Comparison of ENCODE assay signal across 8 mouse cellular contexts in genomic region chr17:3326148-3326902, GRCm38 (mm10). TPM values are rescaled to one million over a fixed set of nuclear protein-coding genes. Genes with fewer than 3 reads are reported as not detected.
A peak's percentile ranks its signal among the peaks of the same experiment; 100 is the strongest.
DNase-seq lines count a peak whose midpoint lies in the region; ATAC-seq and TF ChIP-seq lines count a peak whose summit lies in the region.

Gene Tiam2 (plus strand): TSS chr17:3326573.

- dilution Hi-C loops in CH12.LX (cut with MboI; ENCODE audit: extremely low pct_ligation_motif_present, extremely low pct_unique_long_range_greater_than_20kb, low sequenced_read_pairs), result no loop called here

- TF ChIP-seq RAD21 in CH12.LX (IDR thresholded peaks at IDR 0.05; ENCODE audit: low read depth, low read length), result no peak

- H3K4me2 ChIP-seq in CH12.LX (ENCODE audit: insufficient read depth, low read depth, poor library complexity, severe bottlenecking), result peak within 1 kb of the TSS; percentile 53

- H3K9ac ChIP-seq in CH12.LX (ENCODE audit: insufficient read depth, low read depth), result peak within 1 kb of the TSS; percentile 51

- TF ChIP-seq CTCF in CH12.LX (conservative IDR thresholded peaks at IDR 0.05 in 1 of 2, IDR thresholded peaks at IDR 0.05 in 1 of 2; ENCODE audit: low read depth in 2 of 2, low read length in 2 of 2), result no peak
- TF ChIP-seq CTCF in small intestine, adult 2 months (IDR thresholded peaks at IDR 0.05; ENCODE audit: extremely low read depth, insufficient read length, insufficient replicate concordance, low read depth, low read length), result no peak

- in situ Hi-C loops in CH12.LX (cut with MboI; ENCODE audit: low pct_ligation_motif_present, low pct_unique_long_range_greater_than_20kb, low sequenced_read_pairs), result no loop called here

- H3K9me3 ChIP-seq in CH12.LX (replicated peaks; ENCODE audit: low read length), result no peaks in the 10 kb centered on the region
- no peaks in the 10 kb centered on the region for H3K9me3 ChIP-seq in forebrain, embryonic 10.5 days

- H3K36me3 ChIP-seq in CH12.LX (replicated peaks in 1 of 2; ENCODE audit: control insufficient read depth in 1 of 2, insufficient read depth in 1 of 2, low read length in 1 of 2) (no peaks in the 10 kb centered on the region), macrophage (ENCODE audit: inconsistent target) (no peaks in the 10 kb centered on the region)
- no peaks in the 10 kb centered on the region for H3K36me3 ChIP-seq in forebrain, embryonic 10.5 days (replicated peaks)
- H3K36me3 ChIP-seq in small intestine, adult 2 months (ENCODE audit: control insufficient read depth, insufficient read depth, low read length), result no peaks in the 10 kb centered on the region

- no peak for TF ChIP-seq EP300 in CH12.LX (IDR thresholded peaks at IDR 0.05; ENCODE audit: low read length)

- DNase-seq in CH12.LX (ENCODE audit: extremely low read depth), result peak; percentile 60
- peak; percentile 68 to 70 for DNase-seq in adrenal gland, adult 18-20 months (ENCODE audit: low spot score in 2 of 2)
- peak; percentile 80 for DNase-seq in forebrain, embryonic 10.5 days (ENCODE audit: extremely low spot score, low spot score)
- DNase-seq in left cerebral cortex, adult 8-10 months (ENCODE audit: low spot score in 2 of 2), result no peak
- DNase-seq in right cerebral cortex, postnatal 14 days, result no peak

- peaks cover 5 to 23% of the 10 kb centered on the region in 2 experiments for H3K4me1 ChIP-seq in CH12.LX (ENCODE audit: control insufficient read depth in 1 of 2, insufficient read depth in 2 of 2)
- peaks cover 21% of the 10 kb centered on the region for H3K4me1 ChIP-seq in forebrain, embryonic 10.5 days
- H3K4me1 ChIP-seq in small intestine, adult 2 months (ENCODE audit: control insufficient read depth, insufficient read depth, insufficient read length, low read length), result peaks cover 3% of the 10 kb centered on the region; the same call in 1 of the 2 replicates

- no peak within 1 kb of the TSS for H3K27ac ChIP-seq in CH12.LX (ENCODE audit: insufficient read depth, low read depth)
- peak within 1 kb of the TSS; percentile 66; the same call in 1 of the 2 replicates for H3K27ac ChIP-seq in forebrain, embryonic 10.5 days
- no peak within 1 kb of the TSS for H3K27ac ChIP-seq in macrophage
- 0 out of 2 replicates have a peak within 1 kb of the TSS, but pooled peaks have one; percentile 12 for H3K27ac ChIP-seq in small intestine, adult 2 months (ENCODE audit: insufficient read depth, low read depth, low read length)

- TF ChIP-seq POLR2A in CH12.LX (IDR thresholded peaks at IDR 0.05; ENCODE audit: low read depth, low read length), result peak; percentile 67
- no peak for TF ChIP-seq POLR2A in small intestine, adult 2 months (IDR thresholded peaks at IDR 0.05; ENCODE audit: low read depth, low read length)

- ATAC-seq in hematopoietic stem cell, adult 5-6 weeks (replicated peaks in 1 of 2; ENCODE audit: insufficient read depth in 1 of 2, low FRiP score in 2 of 2, low TSS enrichment in 1 of 2, low read depth in 1 of 2, poor library complexity in 2 of 2, severe bottlenecking in 2 of 2), result peak; percentile 65

- WGBS in forebrain, embryonic 10.5 days, result under 1% methylated on average over 55 of the region's 55 CpGs
- WGBS in macrophage (ENCODE audit: missing documents), result 2% methylated on average over 54 of the region's 55 CpGs
- WGBS in small intestine, adult 2 months, result under 1% methylated on average over 54 of the region's 55 CpGs

- peaks cover 9% of the 10 kb centered on the region for H3K27me3 ChIP-seq in CH12.LX (replicated peaks)
- H3K27me3 ChIP-seq in forebrain, embryonic 10.5 days (ENCODE audit: poor library complexity, severe bottlenecking), result peaks cover 85% of the 10 kb centered on the region
- H3K27me3 ChIP-seq in small intestine, adult 2 months (ENCODE audit: control insufficient read depth, insufficient read depth, low read length), result no peaks in the 10 kb centered on the region

- H3K79me2 ChIP-seq in CH12.LX (replicated peaks; ENCODE audit: control insufficient read depth, extremely low read depth, insufficient read depth, poor library complexity, severe bottlenecking) (no peaks in the 10 kb centered on the region), macrophage (ENCODE audit: inconsistent target) (no peaks in the 10 kb centered on the region)

- H3K4me3 ChIP-seq in CH12.LX (replicated peaks in 1 of 3; ENCODE audit: low read depth in 2 of 3, low read length in 2 of 3, poor library complexity in 1 of 3), result peak within 1 kb of the TSS; percentile 48 to 67 (median 55)
- peak within 1 kb of the TSS; percentile 65 for H3K4me3 ChIP-seq in forebrain, embryonic 10.5 days
- peak within 1 kb of the TSS; percentile 20; the same call in 1 of the 2 replicates for H3K4me3 ChIP-seq in macrophage (ENCODE audit: inconsistent target)
- peak within 1 kb of the TSS; percentile 74 for H3K4me3 ChIP-seq in small intestine, adult 2 months (ENCODE audit: low read depth, low read length)

TF ChIP-seq in CH12.LX, 34 proteins besides CTCF, POLR2A, EP300 and RAD21:
- TF ChIP-seq BHLHE40 (IDR thresholded peaks at IDR 0.05; ENCODE audit: low read depth, low read length), result no peak
- TF ChIP-seq IRF4 (IDR thresholded peaks at IDR 0.05; ENCODE audit: low read depth, low read length), result 0 out of 2 replicates have a peak, but pooled peaks have one; percentile 7
- TF ChIP-seq MEF2A (IDR thresholded peaks at IDR 0.05; ENCODE audit: borderline replicate concordance, low read depth, low read length), result no peak
- no peak for TF ChIP-seq JUN (IDR thresholded peaks at IDR 0.05; ENCODE audit: insufficient read depth, low read depth, low read length)
- TF ChIP-seq TBP (conservative IDR thresholded peaks at IDR 0.05; ENCODE audit: low read depth, low read length), result no peak
- 0 out of 2 replicates have a peak, but pooled peaks have one; percentile 59 for TF ChIP-seq MXI1 (IDR thresholded peaks at IDR 0.05; ENCODE audit: low read depth, low read length)

RNA-seq across cellular contexts. Expression of gene Tiam2, which starts in this region (rescaled TPM):
- total RNA-seq in CH12.LX (2012; rRNA removed) (9.1 and 9.5 TPM in 2 replicates), CH12.LX (2014; rRNA removed) (5.9 and 6.4 TPM in 2 replicates)
- polyA plus RNA-seq in CH12.LX (2012; ENCODE audit: insufficient read length, low read depth) (9.4 and 10.2 TPM in 2 replicates), macrophage (2018) (0.06 to 0.15 TPM in 2 of 3 replicates, not detected in the other)
- total RNA-seq in adrenal gland, adult 18-20 months (2021), result 10 to 100 TPM in 1 of 2 experiments, 1 to 10 TPM in 1; 6.4 to 29.1 TPM
- 4.4 and 5.3 TPM in 2 replicates for polyA plus RNA-seq in forebrain, embryonic 10.5 days (2016; fragmentation: Nextera tagmentation; extraction: Ambion mirVana)
- total RNA-seq in hematopoietic stem cell, adult 5-6 weeks (2017), result 3.3 and 11.6 TPM in 2 replicates
- 10 to 100 TPM; 82.4 to 86.9 (median 83.6) TPM for total RNA-seq in left cerebral cortex, adult 8-10 months (2022)
- 1 to 10 TPM in 2 of 26 experiments, under 1 TPM in 8, not detected in 16; 0.20 to 3.5 (median 0.54) TPM for total RNA-seq in macrophage (2018; cell fraction: chromatin; rRNA removed)
- under 1 TPM in 18 of 26 experiments, not detected in 8; 0.03 to 0.21 (median 0.07) TPM for total RNA-seq in macrophage (2018; cell fraction: cytosol; rRNA removed)
- 1 to 10 TPM in 1 of 26 experiments, under 1 TPM in 9, not detected in 16; 0.06 to 1.2 (median 0.33) TPM for total RNA-seq in macrophage (2018; cell fraction: nucleus; rRNA removed)
- polyA plus RNA-seq in small intestine, adult 2 months (2012; rRNA removed), result 1.5 and 2.7 TPM in 2 replicates

Comparison
In these comparisons a context has a peak if more than half of its experiments do, and no peak if none do; other contexts are left out.
1. DNase-seq: peak in CH12.LX (single experiment), adrenal gland, adult 18-20 months (2 of 2) and forebrain, embryonic 10.5 days (single experiment); none in left cerebral cortex, adult 8-10 months (0 of 2) and right cerebral cortex, postnatal 14 days (single experiment).
2. H3K27ac ChIP-seq: peak in forebrain, embryonic 10.5 days (single experiment) and small intestine, adult 2 months (single experiment); none in CH12.LX (single experiment) and macrophage (single experiment).
3. H3K4me3 ChIP-seq: peak in every context shown above with its lines; median percentile 74 in small intestine, adult 2 months; 65 in forebrain, embryonic 10.5 days; 55 in CH12.LX; 20 in macrophage.